Mouse (Mus musculus): ENCODE measurements around the gene Ssr2. TPM values are rescaled to one million over a fixed set of nuclear protein-coding genes. Genes with fewer than 3 reads are reported as not detected.

Ssr2 gene
- polyA plus RNA-seq, 1 experiment from 2014 or later: 301 TPM

DNA sequence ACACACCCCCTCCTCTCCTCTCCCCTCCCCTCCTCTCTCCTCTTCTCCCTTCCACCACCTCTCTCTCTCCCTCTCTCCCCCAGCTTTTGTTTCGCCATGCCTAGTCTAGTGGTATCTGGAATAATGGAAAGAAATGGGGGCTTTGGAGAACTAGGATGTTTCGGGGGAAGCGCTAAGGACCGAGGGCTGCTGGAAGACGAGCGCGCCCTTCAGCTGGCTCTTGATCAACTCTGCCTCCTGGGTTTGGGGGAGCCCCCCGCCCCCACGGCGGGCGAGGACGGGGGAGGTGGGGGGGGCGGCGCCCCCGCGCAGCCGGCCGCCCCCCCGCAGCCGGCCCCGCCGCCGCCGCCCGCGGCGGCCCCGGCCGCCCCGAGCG lies 43.4 kb upstream of the Ssr2 start, which contains the start of gene Mex3a:
Gene Mex3a, plus strand, starts transcription at position 97 of the 376 bp plus-strand sequence.
- Histone ChIP-seq H3K27ac (ENCODE audit: low read length) (peak within 1 kb of the TSS; percentile 98), H3K4me2 (replicated peaks; ENCODE audit: low read depth, low read length) (peak within 1 kb of the TSS; percentile 91), H3K36me3 (ENCODE audit: control insufficient read depth, insufficient read depth, low read length) (peaks cover 15% of the 10 kb centered on the region), H3K27me3 (ENCODE audit: control insufficient read depth, insufficient read depth, low read length) (no peaks in the 10 kb centered on the region), H3K4me1 (ENCODE audit: control insufficient read depth, insufficient read depth, low read length) (peaks cover 58% of the 10 kb centered on the region), H3K9me3 (ENCODE audit: control insufficient read depth, low read depth, low read length) (no peaks in the 10 kb centered on the region), H3K9ac (replicated peaks; ENCODE audit: low read depth, low read length) (peak within 1 kb of the TSS; percentile 94), H3K4me3 (ENCODE audit: low read depth, low read length) (peak within 1 kb of the TSS; percentile 67)
- WGBS: under 1% methylated on average over 30 of the region's 31 CpGs
- no peak for ATAC-seq (ENCODE audit: insufficient number of reproducible peaks, insufficient read depth, low FRiP score, low read depth)

GRCm38 (mm10) chr3:88532689-88533511 lies 42.8 kb upstream of the Ssr2 start:
- peak; percentile 9; the same call in 1 of the 2 replicates for ATAC-seq (ENCODE audit: insufficient number of reproducible peaks, insufficient read depth, low FRiP score, low read depth)
- Histone ChIP-seq H3K9me3 (ENCODE audit: control insufficient read depth, low read depth, low read length) (no peaks in the 10 kb centered on the region), H3K36me3 (ENCODE audit: control insufficient read depth, insufficient read depth, low read length) (peaks cover 21% of the 10 kb centered on the region), H3K27me3 (ENCODE audit: control insufficient read depth, insufficient read depth, low read length) (no peaks in the 10 kb centered on the region), H3K27ac (ENCODE audit: low read length) (peak overlapping the region; percentile 98), H3K9ac (replicated peaks; ENCODE audit: low read depth, low read length) (peak overlapping the region; percentile 94), H3K4me2 (replicated peaks; ENCODE audit: low read depth, low read length) (peak overlapping the region; percentile 74), H3K4me1 (ENCODE audit: control insufficient read depth, insufficient read depth, low read length) (peaks cover 58% of the 10 kb centered on the region), H3K4me3 (ENCODE audit: low read depth, low read length) (peak overlapping the region; percentile 67)
- under 1% methylated on average over 40 of the region's 40 CpGs for WGBS

- Histone ChIP-seq H3K4me3 (ENCODE audit: low read depth, low read length) (peak overlapping the region; percentile 67), H3K9me3 (ENCODE audit: control insufficient read depth, low read depth, low read length) (no peaks in the 10 kb centered on the region), H3K27me3 (ENCODE audit: control insufficient read depth, insufficient read depth, low read length) (no peaks in the 10 kb centered on the region), H3K36me3 (ENCODE audit: control insufficient read depth, insufficient read depth, low read length) (peaks cover 29% of the 10 kb centered on the region), H3K4me1 (ENCODE audit: control insufficient read depth, insufficient read depth, low read length) (peaks cover 62% of the 10 kb centered on the region), H3K4me2 (replicated peaks; ENCODE audit: low read depth, low read length) (peak overlapping the region; percentile 74), H3K27ac (ENCODE audit: low read length) (peak overlapping the region; percentile 98; the same call in 1 of the 2 replicates), H3K9ac (replicated peaks; ENCODE audit: low read depth, low read length) (peak overlapping the region; percentile 94)
- WGBS: 0% methylated on average over 5 of the region's 5 CpGs
- ATAC-seq (ENCODE audit: insufficient number of reproducible peaks, insufficient read depth, low FRiP score, low read depth): no peak
Measured at GRCm38 (mm10) chr3:88533706-88534105, 42.0 kb upstream of the Ssr2 start.

- H3K9ac ChIP-seq (replicated peaks; ENCODE audit: low read depth, low read length): no peak overlapping the region; the same call in 1 of the 2 replicates
- H3K4me3 ChIP-seq (ENCODE audit: low read depth, low read length): peak overlapping the region; percentile 67; the same call in 1 of the 2 replicates
- H3K27me3 ChIP-seq (ENCODE audit: control insufficient read depth, insufficient read depth, low read length): no peaks in the 10 kb centered on the region
- WGBS: 11% methylated on average over 3 of the region's 3 CpGs
- H3K9me3 ChIP-seq (ENCODE audit: control insufficient read depth, low read depth, low read length): no peaks in the 10 kb centered on the region
- peak overlapping the region; percentile 74 for H3K4me2 ChIP-seq (replicated peaks; ENCODE audit: low read depth, low read length)
- H3K27ac ChIP-seq (ENCODE audit: low read length): no peak overlapping the region
- peaks cover 34% of the 10 kb centered on the region for H3K36me3 ChIP-seq (ENCODE audit: control insufficient read depth, insufficient read depth, low read length)
- ATAC-seq (ENCODE audit: insufficient number of reproducible peaks, insufficient read depth, low FRiP score, low read depth): no peak
- H3K4me1 ChIP-seq (ENCODE audit: control insufficient read depth, insufficient read depth, low read length): peaks cover 56% of the 10 kb centered on the region
Measured at GRCm38 (mm10) chr3:88535005-88535404, 40.7 kb upstream of the Ssr2 start.

DNA sequence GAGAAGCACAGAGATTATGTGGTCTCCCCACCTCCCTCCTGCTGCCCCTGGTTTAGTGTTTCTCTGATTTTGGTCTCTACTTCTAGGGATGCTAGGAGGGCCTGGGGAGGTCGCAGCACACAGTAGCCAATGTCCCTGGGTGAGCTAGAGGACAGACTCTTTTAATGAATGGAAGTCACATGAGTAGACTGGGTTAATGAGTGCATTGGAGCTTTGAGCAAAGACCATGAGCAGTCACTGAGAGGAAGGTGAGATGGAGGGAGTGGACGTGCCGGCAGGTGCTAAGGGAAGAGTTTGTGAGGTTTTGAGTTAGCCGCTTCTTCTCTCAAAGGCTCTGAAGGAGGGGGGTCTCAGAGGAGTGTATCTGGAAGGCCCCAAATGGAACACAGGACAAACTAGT lies 40.1 kb upstream of the Ssr2 start:
- 46% methylated on average over 4 of the region's 4 CpGs for WGBS
- H3K36me3 ChIP-seq (ENCODE audit: control insufficient read depth, insufficient read depth, low read length): peaks cover 39% of the 10 kb centered on the region
- H3K9me3 ChIP-seq (ENCODE audit: control insufficient read depth, low read depth, low read length): no peaks in the 10 kb centered on the region
- ATAC-seq (ENCODE audit: insufficient number of reproducible peaks, insufficient read depth, low FRiP score, low read depth): no peak
- H3K27me3 ChIP-seq (ENCODE audit: control insufficient read depth, insufficient read depth, low read length): no peaks in the 10 kb centered on the region
- H3K4me3 ChIP-seq (ENCODE audit: low read depth, low read length): peak overlapping the region; percentile 67; the same call in 1 of the 2 replicates
- peaks cover 53% of the 10 kb centered on the region for H3K4me1 ChIP-seq (ENCODE audit: control insufficient read depth, insufficient read depth, low read length)
- H3K27ac ChIP-seq (ENCODE audit: low read length): no peak overlapping the region
- no peak overlapping the region; the same call in 1 of the 2 replicates for H3K9ac ChIP-seq (replicated peaks; ENCODE audit: low read depth, low read length)
- peak overlapping the region; percentile 74 for H3K4me2 ChIP-seq (replicated peaks; ENCODE audit: low read depth, low read length)

DNA sequence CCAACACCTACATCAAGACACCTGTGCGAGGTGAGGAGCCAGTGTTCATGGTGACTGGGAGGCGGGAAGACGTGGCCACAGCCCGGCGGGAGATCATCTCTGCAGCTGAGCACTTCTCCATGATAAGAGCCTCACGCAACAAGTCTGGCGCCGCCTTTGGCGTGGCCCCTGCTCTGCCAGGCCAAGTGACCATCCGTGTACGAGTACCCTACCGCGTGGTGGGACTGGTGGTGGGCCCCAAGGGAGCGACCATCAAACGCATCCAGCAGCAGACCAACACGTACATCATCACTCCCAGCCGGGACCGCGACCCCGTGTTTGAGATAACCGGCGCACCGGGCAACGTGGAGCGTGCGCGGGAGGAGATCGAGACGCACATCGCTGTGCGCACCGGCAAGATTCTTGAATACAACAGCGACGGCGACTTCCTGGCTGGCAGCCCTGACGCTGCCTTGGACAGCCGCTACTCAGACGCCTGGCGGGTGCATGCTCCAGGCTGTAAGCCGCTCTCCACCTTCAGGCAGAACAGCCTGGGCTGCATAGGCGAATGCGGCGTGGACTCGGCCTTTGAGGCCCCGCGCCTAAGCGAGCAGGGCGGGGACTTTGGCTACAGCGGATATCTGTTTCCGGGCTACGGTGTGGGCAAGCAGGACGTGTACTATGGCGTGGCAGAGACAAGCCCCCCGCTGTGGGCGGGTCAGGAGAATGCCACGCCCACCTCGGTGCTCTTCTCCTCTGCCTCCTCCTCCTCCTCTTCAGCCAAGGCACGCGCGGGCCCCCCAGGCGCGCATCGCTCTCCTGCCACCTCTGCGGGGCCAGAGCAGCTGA lies 39.4 kb upstream of the Ssr2 start:
- Histone ChIP-seq H3K9me3 (ENCODE audit: control insufficient read depth, low read depth, low read length) (no peaks in the 10 kb centered on the region), H3K9ac (replicated peaks; ENCODE audit: low read depth, low read length) (peak overlapping the region; percentile 25; the same call in 1 of the 2 replicates), H3K36me3 (ENCODE audit: control insufficient read depth, insufficient read depth, low read length) (peaks cover 39% of the 10 kb centered on the region), H3K4me2 (replicated peaks; ENCODE audit: low read depth, low read length) (peak overlapping the region; percentile 74), H3K4me3 (ENCODE audit: low read depth, low read length) (peak overlapping the region; percentile 6), H3K27me3 (ENCODE audit: control insufficient read depth, insufficient read depth, low read length) (no peaks in the 10 kb centered on the region), H3K27ac (ENCODE audit: low read length) (peak overlapping the region; percentile 58), H3K4me1 (ENCODE audit: control insufficient read depth, insufficient read depth, low read length) (peaks cover 54% of the 10 kb centered on the region)
- 5% methylated on average over 64 of the region's 64 CpGs for WGBS
- peak; percentile 34; the same call in 1 of the 2 replicates for ATAC-seq (ENCODE audit: insufficient number of reproducible peaks, insufficient read depth, low FRiP score, low read depth)

GRCm38 (mm10) chr3:88537146-88537545 lies 38.5 kb upstream of the Ssr2 start:
- Histone ChIP-seq H3K27ac (ENCODE audit: low read length) (no peak overlapping the region), H3K9me3 (ENCODE audit: control insufficient read depth, low read depth, low read length) (no peaks in the 10 kb centered on the region), H3K4me2 (replicated peaks; ENCODE audit: low read depth, low read length) (peak overlapping the region; percentile 74; the same call in 1 of the 2 replicates), H3K36me3 (ENCODE audit: control insufficient read depth, insufficient read depth, low read length) (peaks cover 39% of the 10 kb centered on the region), H3K27me3 (ENCODE audit: control insufficient read depth, insufficient read depth, low read length) (no peaks in the 10 kb centered on the region), H3K4me1 (ENCODE audit: control insufficient read depth, insufficient read depth, low read length) (peaks cover 54% of the 10 kb centered on the region), H3K4me3 (ENCODE audit: low read depth, low read length) (no peak overlapping the region), H3K9ac (replicated peaks; ENCODE audit: low read depth, low read length) (no peak overlapping the region)
- no peak for ATAC-seq (ENCODE audit: insufficient number of reproducible peaks, insufficient read depth, low FRiP score, low read depth)
- 71% methylated on average over 6 of the region's 6 CpGs for WGBS

All from stomach, embryonic 14.5 days (tissue).